Mouse (Mus musculus) thymus, adult 18-20 months (tissue): Measurements from ENCODE around the gene Sla2.
"Not testable (repeated sequence)": the region's sequence is repeated elsewhere in the genome, so short reads cannot be mapped to it uniquely, and the experiment has no call there.

Source experiments
- DNase-seq, 2 experiments: peaks; one replicate each; pipeline ENCODE4 v3.0.0; 2022; ENCODE audit warnings: mixed read lengths in 2 of 2

Sla2 gene

DNA sequence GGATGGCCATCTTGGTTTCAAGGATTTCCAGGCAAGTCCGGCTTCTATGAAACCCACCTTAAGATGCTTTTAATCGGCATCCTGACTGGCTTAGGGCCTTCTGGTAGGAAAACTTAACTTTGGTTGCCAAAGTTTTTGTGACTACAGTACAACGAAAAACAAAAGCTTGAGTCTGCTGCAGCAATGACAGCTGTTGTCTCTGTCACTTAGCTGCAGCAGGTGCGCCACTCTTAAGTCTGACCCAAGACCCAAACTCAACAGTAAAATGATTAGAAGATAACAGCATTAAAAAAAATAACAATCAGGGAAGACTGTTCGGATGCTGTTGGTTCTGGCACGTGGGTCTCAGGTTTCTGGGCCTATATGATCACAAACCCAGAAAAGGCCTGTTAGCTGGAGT, 48.2 kb downstream of the Sla2 start:
- no peak for DNase-seq

DNA sequence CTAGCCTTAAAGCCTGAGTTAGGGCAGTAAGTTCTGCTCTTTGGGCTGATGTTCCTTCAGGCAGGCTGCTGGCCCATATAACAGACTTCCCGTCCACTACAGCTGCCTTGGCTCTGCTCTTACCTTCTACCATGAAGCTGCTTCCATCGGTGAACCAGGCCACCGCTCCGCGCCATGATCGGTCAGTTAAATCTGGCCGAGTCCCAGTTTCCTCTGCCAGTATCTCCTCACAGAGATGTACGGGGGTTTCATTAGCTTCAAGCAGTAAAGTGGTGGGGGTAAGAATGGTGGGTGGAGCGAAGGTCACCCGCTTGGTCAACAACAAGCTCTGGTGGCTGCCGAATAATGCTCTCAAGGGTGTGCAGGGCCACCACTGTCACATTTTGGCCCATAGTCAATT, 52.7 kb downstream of the Sla2 start:
- no peak for DNase-seq

GRCm38 (mm10) chr2:156825128-156825527, 61.9 kb downstream of the Sla2 start:
- DNase-seq: not testable (repeated sequence)
